14 mouse cellular contexts compared by ENCODE assay signal in the genomic region with DNA sequence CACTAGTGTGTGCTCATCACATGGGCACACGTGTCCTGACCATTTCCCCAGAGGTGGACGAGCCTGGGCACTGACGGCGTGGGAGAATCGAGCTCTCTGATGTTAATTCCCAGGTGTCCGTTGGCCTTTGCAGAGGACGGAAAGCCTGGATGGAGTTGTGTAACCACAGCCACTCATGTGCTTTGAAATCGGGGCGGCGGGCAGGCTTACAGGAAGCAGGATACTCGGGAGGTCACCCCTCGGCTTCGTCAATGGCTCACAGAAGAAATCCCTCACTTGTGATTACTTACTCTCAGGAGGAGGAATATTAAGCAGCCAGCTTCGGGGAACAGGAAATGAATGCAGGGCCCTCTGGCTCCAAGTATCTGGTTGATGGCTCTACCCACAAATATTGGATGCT.
"Had no signal": no experiment of that assay in that cellular context is flagged by ENCODE, and none has a peak within 500 bp of the region (broad histone marks: within the 10 kb centered on the region; RNA-seq: fewer than 3 reads in every experiment).

No protein-coding gene starts in this region.

- H3K27ac ChIP-seq: kidney, postnatal 0 days; layer of hippocampus, adult 2 months; limb, embryonic 15.5 days; liver, embryonic 12.5 days; lung, embryonic 15.5 days; macrophage; midbrain, embryonic 13.5 days; stomach, postnatal 0 days had no signal

- H3K9me3 ChIP-seq: limb, embryonic 15.5 days; liver, embryonic 12.5 days; lung, embryonic 15.5 days; midbrain, embryonic 13.5 days had no signal

- DNase-seq: kidney, adult 2 months; kidney, postnatal 25 days; layer of hippocampus, adult 9-11 months; lung, postnatal 10 days; thymus, postnatal 25 days had no signal

- ATAC-seq: intestine, postnatal 0 days; midbrain, embryonic 13.5 days had no signal

- H3K4me3 ChIP-seq: layer of hippocampus, adult 2 months; limb, embryonic 15.5 days; liver, embryonic 12.5 days; lung, embryonic 15.5 days; midbrain, embryonic 13.5 days had no signal

- H3K4me1 ChIP-seq: midbrain, embryonic 13.5 days had no signal

- H3K27me3 ChIP-seq: limb, embryonic 15.5 days; lung, embryonic 15.5 days; midbrain, embryonic 13.5 days had no signal

- H3K9ac ChIP-seq: limb, embryonic 15.5 days; liver, embryonic 12.5 days; lung, embryonic 15.5 days; midbrain, embryonic 13.5 days had no signal

- H3K4me2 ChIP-seq: limb, embryonic 15.5 days; lung, embryonic 15.5 days; midbrain, embryonic 13.5 days had no signal

- H3K36me3 ChIP-seq: limb, embryonic 15.5 days; liver, embryonic 12.5 days; lung, embryonic 15.5 days; midbrain, embryonic 13.5 days had no signal
